Mouse (Mus musculus): ENCODE data around the gene Gls.

DNA sequence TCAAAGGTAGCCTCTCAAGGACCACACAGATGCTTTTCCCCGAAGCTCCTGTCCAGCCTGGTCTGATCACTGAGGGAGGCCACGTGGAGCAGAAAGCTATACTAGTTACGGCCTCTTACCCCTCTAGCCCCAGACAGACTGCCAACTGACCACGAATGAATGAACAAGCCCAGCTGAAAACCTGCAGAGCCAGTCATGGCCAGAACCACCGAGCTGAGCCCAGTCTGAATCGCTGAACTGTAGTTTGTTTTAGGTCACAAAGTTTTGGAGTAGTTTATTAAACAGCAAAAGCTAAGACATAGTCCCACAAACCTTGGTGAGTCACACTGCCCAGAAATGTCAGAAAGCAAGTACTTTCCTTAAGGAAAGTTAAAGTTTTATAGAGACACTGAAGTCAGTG, 45.0 kb upstream of the Gls start:
- TF ChIP-seq CTCF (IDR thresholded peaks at IDR 0.05; ENCODE audit: control insufficient read depth, insufficient read depth, insufficient replicate concordance, low read depth, low read length) (no peak), POLR2A (IDR thresholded peaks at IDR 0.05; ENCODE audit: control insufficient read depth, low read depth, low read length) (no peak)
